ENCODE assay signal across 8 mouse cellular contexts in the genomic region with DNA sequence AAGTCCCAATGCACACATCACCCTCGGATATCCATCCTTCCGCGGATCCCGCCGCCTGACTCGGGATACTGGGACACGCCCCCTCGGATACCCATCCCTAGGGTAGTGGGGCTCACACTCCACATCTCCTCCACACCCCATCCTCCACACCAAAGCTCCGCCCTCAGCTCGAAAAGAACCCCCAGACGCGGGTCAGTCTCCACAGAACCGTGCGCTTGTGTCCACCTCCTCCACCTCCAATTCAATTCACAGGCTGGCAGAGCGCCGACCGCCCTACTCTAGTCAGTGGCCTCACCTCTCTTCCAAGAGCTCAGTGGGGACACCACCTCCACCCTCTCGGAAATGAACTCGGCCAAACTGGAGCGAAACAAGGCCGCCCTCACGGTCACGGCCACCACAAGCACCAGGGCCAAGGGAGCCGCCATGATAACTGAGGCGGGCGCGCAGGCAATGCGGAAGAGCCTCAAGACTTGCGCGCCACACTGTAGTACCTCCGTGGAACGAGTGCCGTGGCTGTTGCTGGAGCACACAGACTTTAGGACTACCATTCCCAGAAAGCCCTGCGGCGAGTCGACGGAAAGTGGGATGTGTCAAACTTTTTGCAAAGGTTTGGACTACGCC. TPM values are rescaled to one million over a fixed set of nuclear protein-coding genes. Genes with fewer than 3 reads are reported as not detected.
A peak's percentile ranks its signal among the peaks of the same experiment; 100 is the strongest.
DNase-seq lines count a peak whose midpoint lies in the region; ATAC-seq and TF ChIP-seq lines count a peak whose summit lies in the region.

Gene Pigu (minus strand): TSS at position 460 of the 621 bp plus-strand sequence.

- H3K27me3 ChIP-seq in hindbrain, postnatal 0 days (ENCODE audit: insufficient read depth, low read length): no peaks in the 10 kb centered on the region

- peak within 1 kb of the TSS; percentile 96 for H3K4me3 ChIP-seq in gastrocnemius, adult 2 months
- H3K4me3 ChIP-seq in hindbrain, postnatal 0 days (ENCODE audit: low read length): peak within 1 kb of the TSS; percentile 54
- H3K4me3 ChIP-seq in left cerebral cortex, adult 2 months: peak within 1 kb of the TSS; percentile 76

- no peaks in the 10 kb centered on the region for H3K9me3 ChIP-seq in hindbrain, postnatal 0 days (ENCODE audit: low read length)

- H3K36me3 ChIP-seq in hindbrain, postnatal 0 days (ENCODE audit: insufficient read depth, low read length): no peaks in the 10 kb centered on the region

- TF ChIP-seq CTCF in gastrocnemius, adult 2 months (IDR thresholded peaks at IDR 0.05): no peak
- TF ChIP-seq CTCF in hindbrain, postnatal 0 days (IDR thresholded peaks at IDR 0.05; ENCODE audit: low read depth): no peak
- TF ChIP-seq CTCF in left cerebral cortex, adult 2 months (IDR thresholded peaks at IDR 0.05): no peak; the same call in 1 of the 2 replicates

- peak; percentile 100 for ATAC-seq in common myeloid progenitor, adult 5-6 weeks (replicated peaks; ENCODE audit: low read depth, poor library complexity, severe bottlenecking)
- peak; percentile 99 for ATAC-seq in hindbrain, postnatal 0 days
- peak; percentile 100 for ATAC-seq in megakaryocyte, adult 5-6 weeks (ENCODE audit: poor library complexity, severe bottlenecking)

- H3K4me1 ChIP-seq in hindbrain, postnatal 0 days (ENCODE audit: insufficient read depth, low read length): no peaks in the 10 kb centered on the region

- peak within 1 kb of the TSS; percentile 61 for H3K9ac ChIP-seq in hindbrain, postnatal 0 days (replicated peaks; ENCODE audit: low read length)

- WGBS in hindbrain, postnatal 0 days: under 1% methylated on average over 38 of the region's 38 CpGs

- DNase-seq in ZHBTc4 (ENCODE audit: low read depth, low spot score): peak; percentile 97
- DNase-seq in gastrocnemius, adult 2 months: peak; percentile 94
- DNase-seq in hindbrain, postnatal 0 days (ENCODE audit: low spot score): peak; percentile 98
- peak; percentile 92 to 94 for DNase-seq in left cerebral cortex, adult 2 months (ENCODE audit: extremely low spot score in 1 of 2, low spot score in 2 of 2)
- peak; percentile 97 to 98 for DNase-seq in right cerebral cortex, adult 2 months (ENCODE audit: low spot score in 2 of 2)
- DNase-seq in urinary bladder, postnatal 14 days (ENCODE audit: low spot score): peak; percentile 94

- intact Hi-C loops in gastrocnemius, adult 2 months (cut with DNase I): loop anchor here (2.0 kb wide), 1 partner anchor 26 kb away; no protein-coding TSS in a partner anchor
- intact Hi-C loops in left cerebral cortex, adult 2 months (cut with DNase I): loop anchor here (1.0 to 10.0 kb wide), 2 partner anchors 24 to 462 kb away; partner anchors contain the start of genes Eif2s2 and Trp53inp2

- H3K4me2 ChIP-seq in hindbrain, postnatal 0 days (ENCODE audit: low read depth, low read length): peak within 1 kb of the TSS; percentile 70

- H3K27ac ChIP-seq in gastrocnemius, adult 2 months: peak within 1 kb of the TSS; percentile 90
- peak within 1 kb of the TSS; percentile 69 for H3K27ac ChIP-seq in hindbrain, postnatal 0 days
- H3K27ac ChIP-seq in left cerebral cortex, adult 2 months: peak within 1 kb of the TSS; percentile 87

RNA-seq across cellular contexts. Expression of gene Pigu, which starts in this region (rescaled TPM):
- 36.7 and 37.8 TPM in 2 replicates for total RNA-seq in common myeloid progenitor, adult 5-6 weeks (2017)
- total RNA-seq in gastrocnemius, adult 2 months (2021): 10 to 100 TPM; 23.8 to 24.7 TPM
- total RNA-seq in hindbrain, postnatal 0 days (2014; rRNA removed): 42.7 and 49.7 TPM in 2 replicates
- 53.3 and 53.5 TPM in 2 replicates for polyA plus RNA-seq in hindbrain, postnatal 0 days (2015; fragmentation: Nextera tagmentation; extraction: Ambion mirVana)
- total RNA-seq in left cerebral cortex, adult 2 months (2021): 10 to 100 TPM; 27.2 to 28.4 TPM
- total RNA-seq in megakaryocyte, adult 5-6 weeks (2015): 33.3 and 41.5 TPM in 2 replicates
- 23.7 and 24.4 TPM in 2 replicates for total RNA-seq in megakaryocyte, adult 5-6 weeks (2017)

Comparison
In these comparisons a context has a peak if more than half of its experiments do, and no peak if none do; other contexts are left out.
1. Peak in every context shown above with its lines: DNase-seq, ATAC-seq, H3K4me3 ChIP-seq and H3K27ac ChIP-seq.